ENCODE assay signal across 21 mouse cellular contexts in the genomic region with DNA sequence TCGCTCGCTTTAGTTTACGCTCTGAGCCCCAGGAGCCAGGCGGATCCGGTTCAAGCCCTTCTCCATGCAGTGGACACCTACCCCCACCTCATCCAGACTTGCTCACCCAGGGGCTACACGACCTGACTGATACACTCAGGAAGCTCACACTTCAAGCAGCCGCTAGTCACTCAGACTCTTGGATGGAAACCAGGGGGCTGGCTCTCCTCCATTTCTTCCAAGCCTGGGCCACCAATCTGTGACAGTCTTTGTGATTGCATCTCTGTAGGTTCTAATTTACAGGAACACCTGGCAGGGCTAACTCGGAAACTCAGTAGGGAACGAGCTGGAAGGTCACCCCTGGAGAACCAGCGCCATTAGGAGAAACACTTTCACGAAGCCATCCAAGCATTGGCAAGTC. TPM values are rescaled to one million over a fixed set of nuclear protein-coding genes. Genes with fewer than 3 reads are reported as not detected.
DNase-seq lines count a peak whose midpoint lies in the region; ATAC-seq and TF ChIP-seq lines count a peak whose summit lies in the region.
"Had no signal": no experiment of that assay in that cellular context is flagged by ENCODE, and none has a peak within 500 bp of the region (broad histone marks: within the 10 kb centered on the region; RNA-seq: fewer than 3 reads in every experiment).

No protein-coding gene starts in this region.

- no peak overlapping the region for H3K9ac ChIP-seq in hindbrain, postnatal 0 days (replicated peaks; ENCODE audit: low read length)
- H3K9ac ChIP-seq in hindbrain, embryonic 11.5 days (ENCODE audit: low read depth, low read length), result no peak overlapping the region
- H3K9ac ChIP-seq: hindbrain, embryonic 15.5 days; intestine, embryonic 15.5 days; liver, embryonic 12.5 days; midbrain, embryonic 15.5 days; neural tube, embryonic 12.5 days had no signal

- H3K4me1 ChIP-seq in hindbrain, postnatal 0 days (ENCODE audit: insufficient read depth, low read length), result no peaks in the 10 kb centered on the region
- no peaks in the 10 kb centered on the region for H3K4me1 ChIP-seq in hindbrain, embryonic 11.5 days (replicated peaks; ENCODE audit: control insufficient read depth, insufficient read depth, low read length)
- H3K4me1 ChIP-seq in limb, embryonic 10.5 days, result peaks cover 58% of the 10 kb centered on the region
- H3K4me1 ChIP-seq: midbrain, embryonic 15.5 days had no signal

- no peak for TF ChIP-seq CTCF in hindbrain, postnatal 0 days (IDR thresholded peaks at IDR 0.05; ENCODE audit: low read depth)

- 0 out of 2 replicates have a peak overlapping the region, but pooled peaks have one; percentile 7 for H3K27ac ChIP-seq in hindbrain, postnatal 0 days
- H3K27ac ChIP-seq in hindbrain, embryonic 11.5 days (ENCODE audit: low read depth, low read length), result no peak overlapping the region
- peak overlapping the region; percentile 32; the same call in 1 of the 2 replicates for H3K27ac ChIP-seq in limb, embryonic 10.5 days
- H3K27ac ChIP-seq: gastrocnemius, adult 2 months; hindbrain, embryonic 15.5 days; intestine, embryonic 15.5 days; liver, embryonic 12.5 days; midbrain, embryonic 15.5 days; neural tube, embryonic 12.5 days had no signal

- no peak overlapping the region for H3K4me2 ChIP-seq in hindbrain, postnatal 0 days (ENCODE audit: low read depth, low read length)
- H3K4me2 ChIP-seq in hindbrain, embryonic 11.5 days (replicated peaks; ENCODE audit: low read depth, low read length), result no peak overlapping the region
- H3K4me2 ChIP-seq: hindbrain, embryonic 15.5 days; intestine, embryonic 15.5 days; liver, embryonic 12.5 days; midbrain, embryonic 15.5 days; neural tube, embryonic 12.5 days had no signal

- no peak for ATAC-seq in hindbrain, postnatal 0 days
- no peak for ATAC-seq in hindbrain, embryonic 11.5 days (ENCODE audit: low FRiP score)
- ATAC-seq: activated CD4-positive, CD25-positive, alpha-beta regulatory T cell, adult 4 months; intestine, embryonic 15.5 days; liver, embryonic 12.5 days; midbrain, embryonic 15.5 days had no signal

- H3K9me3 ChIP-seq in hindbrain, postnatal 0 days (ENCODE audit: low read length), result no peaks in the 10 kb centered on the region
- H3K9me3 ChIP-seq in hindbrain, embryonic 11.5 days (ENCODE audit: control insufficient read depth, low read length), result no peaks in the 10 kb centered on the region
- no peaks in the 10 kb centered on the region for H3K9me3 ChIP-seq in limb, embryonic 10.5 days (replicated peaks)
- H3K9me3 ChIP-seq: hindbrain, embryonic 15.5 days; intestine, embryonic 15.5 days; liver, embryonic 12.5 days; midbrain, embryonic 15.5 days; neural tube, embryonic 12.5 days had no signal

- no peaks in the 10 kb centered on the region for H3K27me3 ChIP-seq in hindbrain, postnatal 0 days (ENCODE audit: insufficient read depth, low read length)
- no peaks in the 10 kb centered on the region for H3K27me3 ChIP-seq in hindbrain, embryonic 11.5 days (ENCODE audit: control insufficient read depth, insufficient read depth, low read length)
- no peaks in the 10 kb centered on the region for H3K27me3 ChIP-seq in limb, embryonic 10.5 days (ENCODE audit: low read depth, poor library complexity, severe bottlenecking)
- H3K27me3 ChIP-seq: hindbrain, embryonic 15.5 days; intestine, embryonic 15.5 days; midbrain, embryonic 15.5 days; neural tube, embryonic 12.5 days had no signal

- WGBS in hindbrain, postnatal 0 days, result 75% methylated on average over 11 of the region's 11 CpGs
- 91% methylated on average over 11 of the region's 11 CpGs for WGBS in hindbrain, embryonic 11.5 days
- WGBS in limb, embryonic 10.5 days, result 93% methylated on average over 11 of the region's 11 CpGs

- no peak for DNase-seq in hindbrain, postnatal 0 days (ENCODE audit: low spot score)
- DNase-seq in hindbrain, embryonic 11.5 days (ENCODE audit: low spot score), result no peak
- peak; percentile 64 for DNase-seq in brain, adult 2 months (ENCODE audit: low read depth, low spot score)
- peak; percentile 81 for DNase-seq in cerebellum, adult 9-10 months
- no peak for DNase-seq in limb, embryonic 10.5 days (ENCODE audit: low spot score)
- no peak for DNase-seq in heart, postnatal 4 days
- no peak for DNase-seq in spleen, postnatal 36 days (ENCODE audit: low spot score in 2 of 2)
- DNase-seq: adrenal gland, postnatal 36 days; gastrocnemius, adult 2 months; heart, postnatal 36 days; kidney, adult 9 months; kidney, postnatal 14 days; layer of hippocampus, postnatal 36 days; lung, adult 2 months; right cerebral cortex, postnatal 14 days had no signal

- no peaks in the 10 kb centered on the region for H3K36me3 ChIP-seq in hindbrain, postnatal 0 days (ENCODE audit: insufficient read depth, low read length)
- no peaks in the 10 kb centered on the region for H3K36me3 ChIP-seq in hindbrain, embryonic 11.5 days (ENCODE audit: control insufficient read depth, insufficient read depth, low read length)
- no peaks in the 10 kb centered on the region for H3K36me3 ChIP-seq in limb, embryonic 10.5 days
- H3K36me3 ChIP-seq: intestine, embryonic 15.5 days; liver, embryonic 12.5 days had no signal

- H3K4me3 ChIP-seq in hindbrain, postnatal 0 days (ENCODE audit: low read length), result no peak overlapping the region
- H3K4me3 ChIP-seq in hindbrain, embryonic 11.5 days (ENCODE audit: low read depth, low read length), result no peak overlapping the region
- no peak overlapping the region for H3K4me3 ChIP-seq in limb, embryonic 10.5 days
- H3K4me3 ChIP-seq: gastrocnemius, adult 2 months; hindbrain, embryonic 15.5 days; intestine, embryonic 15.5 days; liver, embryonic 12.5 days; midbrain, embryonic 15.5 days; neural tube, embryonic 12.5 days had no signal

RNA-seq across cellular contexts. Expression of a gene that starts 38.1 kb away (rescaled TPM):
- 51.2 and 61.4 TPM in 2 replicates for total RNA-seq in hindbrain, postnatal 0 days (2014; rRNA removed)
- 60.8 and 62.5 TPM in 2 replicates for polyA plus RNA-seq in hindbrain, postnatal 0 days (2015; fragmentation: Nextera tagmentation; extraction: Ambion mirVana)
- polyA plus RNA-seq in hindbrain, embryonic 11.5 days (2014; fragmentation: Nextera tagmentation; extraction: Ambion mirVana), result 99.0 and 99.3 TPM in 2 replicates
- polyA plus RNA-seq in limb, embryonic 10.5 days (2016; fragmentation: Nextera tagmentation; extraction: Ambion mirVana), result 104 and 107 TPM in 2 replicates
- 10 to 100 TPM; 31.7 to 31.9 TPM for total RNA-seq in heart, postnatal 4 days (2021)

Comparison
In these comparisons a context has a peak if more than half of its experiments do, and no peak if none do; other contexts are left out.
1. DNase-seq: peak in brain, adult 2 months (single experiment) and cerebellum, adult 9-10 months (single experiment); none in hindbrain, postnatal 0 days (single experiment), hindbrain, embryonic 11.5 days (single experiment), limb, embryonic 10.5 days (single experiment), heart, postnatal 4 days (single experiment) and spleen, postnatal 36 days (0 of 2).